Mouse (Mus musculus): ENCODE measurements around the gene Siah3.

- no peak for TF ChIP-seq HCFC1 (IDR thresholded peaks at IDR 0.05; ENCODE audit: borderline replicate concordance, insufficient read depth, low read length)
- no peak for TF ChIP-seq ZC3H11A (IDR thresholded peaks at IDR 0.05; ENCODE audit: borderline replicate concordance, low read depth, low read length)
These were observed 85.2 kb downstream of the Siah3 start for GRCm38 (mm10) chr14:75540996-75541350.

Measured in ES-E14 (cell line).